Mouse (Mus musculus) small intestine, adult 2 months (tissue): ENCODE measurements around the gene Rpl29.

Experiments used
- CTCF ChIP-seq: fragments of 200-500 bp; IDR thresholded peaks from 2 replicates; pipeline ENCODE4 v1.5.1; 2012; ENCODE audit warnings: low read depth, mild to moderate bottlenecking, control low read depth, inconsistent platforms, low read length, moderate library complexity, mixed read lengths; ENCODE audit not compliant: insufficient replicate concordance, insufficient read length; ENCODE audit errors: extremely low read depth
- POLR2A ChIP-seq: fragments of 200-500 bp; IDR thresholded peaks from 2 replicates; pipeline ENCODE4 v1.6.1; 2012; ENCODE audit warnings: low read depth, mild to moderate bottlenecking, control low read depth, inconsistent platforms, low read length, moderate library complexity

DNA sequence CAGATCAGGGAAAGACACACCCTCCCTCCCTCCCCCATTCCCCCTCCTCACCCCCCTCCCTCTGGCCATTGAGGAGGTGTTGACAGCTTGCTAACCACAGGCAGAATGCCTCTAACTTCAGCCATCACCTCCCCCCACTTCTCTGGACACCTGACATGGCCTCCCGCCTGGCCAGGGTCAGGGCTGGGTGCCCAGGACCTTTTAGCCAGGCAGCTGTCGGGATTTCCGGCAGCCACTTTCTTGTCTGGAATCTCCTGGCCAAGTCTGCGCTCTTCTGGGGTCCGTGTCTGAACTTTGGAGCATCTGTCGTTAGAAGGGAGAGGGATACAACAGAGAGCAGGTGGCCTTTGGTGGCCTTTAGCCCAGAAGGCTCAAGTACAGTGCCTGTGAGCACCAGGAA is 24.0 kb upstream of the Rpl29 start:
- TF ChIP-seq POLR2A (no peak), CTCF (no peak)
